Mouse (Mus musculus) forebrain, postnatal 0 days (tissue): ENCODE results near the gene Tmem219. TPM values are rescaled to one million over a fixed set of nuclear protein-coding genes. Genes with fewer than 3 reads are reported as not detected.

Source experiments
- ATAC-seq: fragments of 200-750 bp; cut with Nextera tagmentation; 2 replicates; pipeline ENCODE4 v1.8.0; 2017; ENCODE audit warnings: mild to moderate bottlenecking, moderate library complexity
- DNase-seq: peaks from one replicate; pipeline ENCODE4 v3.0.0-alpha.2; 2015
- H3K27ac ChIP-seq: fragments of 300-500 bp; sonication (generic); 2 replicates; pipeline ENCODE4 v1.5.1; 2014; ENCODE audit warnings: low read depth, mild to moderate bottlenecking, antibody characterized with exemption, low read length, moderate library complexity, mixed read lengths
- H3K27me3 ChIP-seq: fragments of 300-500 bp; sonication (generic); 2 replicates; pipeline ENCODE4 v1.6.1; 2014; ENCODE audit warnings: mild to moderate bottlenecking, low read length, mixed read lengths; ENCODE audit not compliant: insufficient read depth
- H3K36me3 ChIP-seq: fragments of 300-500 bp; sonication (generic); 2 replicates; pipeline ENCODE4 v1.6.1; 2014; ENCODE audit warnings: mild to moderate bottlenecking, moderate library complexity; ENCODE audit not compliant: insufficient read depth
- H3K4me1 ChIP-seq: fragments of 300-500 bp; sonication (generic); 2 replicates; pipeline ENCODE4 v1.6.1; 2014; ENCODE audit warnings: antibody characterized with exemption; ENCODE audit not compliant: insufficient read depth
- H3K4me2 ChIP-seq: fragments of 300-500 bp; sonication (generic); 2 replicates; pipeline ENCODE4 v1.6.1; 2014; ENCODE audit warnings: low read depth, mild to moderate bottlenecking, moderate library complexity
- H3K4me3 ChIP-seq: fragments of 300-500 bp; sonication (generic); 2 replicates; pipeline ENCODE4 v1.5.1; 2014; ENCODE audit warnings: low read depth, low read length, mixed read lengths
- H3K9ac ChIP-seq: fragments of 300-500 bp; sonication (generic); 2 replicates; pipeline ENCODE4 v1.6.1; 2014; ENCODE audit warnings: mild to moderate bottlenecking
- H3K9me3 ChIP-seq: fragments of 300-500 bp; sonication (generic); 2 replicates; pipeline ENCODE4 v1.6.1; 2016; ENCODE audit warnings: low read length
- CTCF ChIP-seq: sonication (generic); IDR thresholded peaks from 2 replicates; pipeline ENCODE4 v1.5.1; 2016; ENCODE audit warnings: antibody characterized with exemption, control low read depth, low read depth
- WGBS: fragments of 180-500 bp; shearing (Covaris S2); extraction: QIAGEN DNeasy Blood & Tissue Kit; methylation state at CpG from one replicate; pipeline ENCODE4 v1.1.7; 2014; 5-methylcytosine and 5-hydroxymethylcytosine counted together
- polyA plus RNA-seq: library from polyadenylated mRNA; unstranded; fragments of >200 nt; fragmentation: Nextera tagmentation; extraction: Ambion mirVana; gene quantifications from 2 replicates; pipeline ENCODE4 v1.2.1, GENCODE M21; 2015
- total RNA-seq: library from RNA; depleted of rRNA; stranded (reverse); fragments of >200 nt; gene quantifications from 2 replicates; pipeline ENCODE4 v1.2.3, GENCODE M21; 2014

The Tmem219 gene
- total and polyA plus RNA-seq, 2 experiments from 2014 or later, result 23.8 to 44.7 TPM

- peaks cover 12% of the 10 kb centered on the region for H3K4me1 ChIP-seq
- H3K9ac ChIP-seq, result no peak overlapping the region
- H3K4me2 ChIP-seq, result no peak overlapping the region
- no peak overlapping the region for H3K27ac ChIP-seq
- H3K27me3 ChIP-seq, result no peaks in the 10 kb centered on the region
- TF ChIP-seq CTCF, result no peak
- H3K9me3 ChIP-seq, result no peaks in the 10 kb centered on the region
- DNase-seq (no peak), ATAC-seq (no peak)
- peaks cover 44% of the 10 kb centered on the region for H3K36me3 ChIP-seq
- WGBS, result 51% methylated on average over 3 of the region's 3 CpGs
- no peak overlapping the region for H3K4me3 ChIP-seq
These were observed 32.4 kb upstream of the Tmem219 start for GRCm38 (mm10) chr7:126955125-126955524.

DNA sequence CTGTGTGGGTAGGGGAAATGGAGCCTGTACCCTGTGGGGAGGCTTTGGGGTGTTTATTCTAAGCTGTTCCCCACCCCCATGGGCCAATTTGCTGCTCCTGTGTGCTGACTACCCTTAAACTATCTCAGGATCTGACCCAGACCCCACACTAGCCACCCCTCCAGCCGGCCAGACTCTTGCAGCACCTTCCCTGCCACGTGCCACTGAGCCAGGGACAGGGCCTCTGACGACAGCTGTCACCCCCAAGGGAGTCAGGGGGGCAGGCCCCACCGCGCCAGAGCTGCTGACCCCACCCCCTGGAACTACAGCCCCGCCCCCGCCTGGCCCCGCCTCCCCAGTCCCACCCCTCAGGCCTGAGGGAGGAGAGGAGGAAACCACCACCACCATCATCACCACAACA, 29.9 kb upstream of the Tmem219 start:
- Histone ChIP-seq H3K4me2 (peak overlapping the region; percentile 96), H3K4me1 (peaks cover 12% of the 10 kb centered on the region), H3K9ac (peak overlapping the region; percentile 84; the same call in 1 of the 2 replicates), H3K36me3 (peaks cover 21% of the 10 kb centered on the region), H3K4me3 (peak overlapping the region; percentile 65; the same call in 1 of the 2 replicates), H3K9me3 (no peaks in the 10 kb centered on the region), H3K27ac (no peak overlapping the region), H3K27me3 (no peaks in the 10 kb centered on the region)
- TF ChIP-seq CTCF, result no peak
- DNase-seq (no peak), ATAC-seq (no peak)
- WGBS, result 0% methylated on average over 8 of the region's 8 CpGs

GRCm38 (mm10) chr7:126951741-126952140, 29.0 kb upstream of the Tmem219 start:
- Histone ChIP-seq H3K9ac (peak overlapping the region; percentile 84), H3K27ac (no peak overlapping the region), H3K4me2 (peak overlapping the region; percentile 96), H3K9me3 (no peaks in the 10 kb centered on the region), H3K4me3 (peak overlapping the region; percentile 65), H3K27me3 (no peaks in the 10 kb centered on the region), H3K4me1 (peaks cover 12% of the 10 kb centered on the region), H3K36me3 (peaks cover 22% of the 10 kb centered on the region)
- 23% methylated on average over 4 of the region's 4 CpGs for WGBS
- no peak for ATAC-seq
- TF ChIP-seq CTCF, result no peak
- no peak for DNase-seq

- peak overlapping the region; percentile 84 for H3K9ac ChIP-seq
- no peak for ATAC-seq
- H3K27ac ChIP-seq, result peak overlapping the region; percentile 93
- H3K4me3 ChIP-seq, result peak overlapping the region; percentile 65
- H3K4me1 ChIP-seq, result peaks cover 12% of the 10 kb centered on the region
- no peak for TF ChIP-seq CTCF
- H3K9me3 ChIP-seq, result no peaks in the 10 kb centered on the region
- peaks cover 26% of the 10 kb centered on the region for H3K36me3 ChIP-seq
- peak overlapping the region; percentile 96 for H3K4me2 ChIP-seq
- peak; percentile 42 for DNase-seq
- 3% methylated on average over 26 of the region's 26 CpGs for WGBS
- H3K27me3 ChIP-seq, result no peaks in the 10 kb centered on the region
These were observed 28.2 kb upstream of the Tmem219 start for GRCm38 (mm10) chr7:126950647-126951615.

GRCm38 (mm10) chr7:126949793-126950646, 27.3 kb upstream of the Tmem219 start, which contains the start of gene Sez6l2:
Gene Sez6l2, plus strand, starts transcription at chr7:126950563.
- 0 out of 2 replicates have a peak, but pooled peaks have one; percentile 12 for TF ChIP-seq CTCF
- WGBS, result 3% methylated on average over 41 of the region's 42 CpGs
- Histone ChIP-seq H3K4me3 (peak within 1 kb of the TSS; percentile 65), H3K36me3 (peaks cover 20% of the 10 kb centered on the region), H3K9ac (peak within 1 kb of the TSS; percentile 84), H3K9me3 (no peaks in the 10 kb centered on the region), H3K4me1 (peaks cover 12% of the 10 kb centered on the region), H3K27me3 (no peaks in the 10 kb centered on the region), H3K27ac (peak within 1 kb of the TSS; percentile 93), H3K4me2 (peak within 1 kb of the TSS; percentile 96)
- DNase-seq (peak; percentile 88), ATAC-seq (peak; percentile 87)

GRCm38 (mm10) chr7:126949403-126949792, 26.7 kb upstream of the Tmem219 start, which contains the start of gene Asphd1:
Gene Asphd1, minus strand, starts transcription at chr7:126949582.
- DNase-seq, result peak; percentile 80

More at GRCm38 (mm10) chr7:126949403-126949792, 26.7 kb upstream of the Tmem219 start, which contains the start of gene Asphd1:
- ATAC-seq, result peak; percentile 66
- peaks cover 12% of the 10 kb centered on the region for H3K4me1 ChIP-seq
- peaks cover 26% of the 10 kb centered on the region for H3K36me3 ChIP-seq
- no peaks in the 10 kb centered on the region for H3K9me3 ChIP-seq
- peak within 1 kb of the TSS; percentile 96 for H3K4me2 ChIP-seq
- TF ChIP-seq CTCF, result no peak
- H3K27ac ChIP-seq, result peak within 1 kb of the TSS; percentile 93
- peak within 1 kb of the TSS; percentile 84 for H3K9ac ChIP-seq
- 1% methylated on average over 18 of the region's 21 CpGs for WGBS
- H3K4me3 ChIP-seq, result peak within 1 kb of the TSS; percentile 65
- H3K27me3 ChIP-seq, result no peaks in the 10 kb centered on the region
